In the genomic region with DNA sequence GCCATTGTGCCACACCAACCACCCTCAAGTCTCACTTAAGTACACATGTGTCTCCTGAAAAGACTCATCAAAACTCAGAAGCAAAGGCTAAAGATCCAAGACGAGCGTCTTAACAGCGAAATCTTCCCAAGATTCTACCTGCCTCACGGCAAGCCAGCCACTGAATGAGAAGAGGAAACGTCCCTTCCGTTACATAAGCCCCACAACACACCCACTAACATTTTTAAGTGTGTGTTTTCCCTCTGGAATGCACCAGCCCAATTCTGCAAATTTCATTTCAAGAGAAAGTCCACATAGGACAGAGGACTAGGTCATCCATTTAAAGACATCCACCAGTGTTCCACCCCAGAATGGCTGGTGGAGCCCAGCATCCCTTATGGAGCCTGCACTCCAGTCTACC, we compare ENCODE assay signal across 8 mouse cellular contexts. TPM values are rescaled to one million over a fixed set of nuclear protein-coding genes. Genes with fewer than 3 reads are reported as not detected.
DNase-seq lines count a peak whose midpoint lies in the region; ATAC-seq lines count a peak whose summit lies in the region.

No protein-coding gene starts in this region.

- H3K4me2 ChIP-seq in heart, embryonic 13.5 days = peak overlapping the region; percentile 84
- H3K4me2 ChIP-seq in embryonic facial prominence, embryonic 14.5 days (ENCODE audit: low read depth, low read length) = peak overlapping the region; percentile 89
- peak overlapping the region; percentile 79 for H3K4me2 ChIP-seq in limb, embryonic 15.5 days

- H3K27ac ChIP-seq in heart, embryonic 13.5 days (replicated peaks) = no peak overlapping the region
- no peak overlapping the region for H3K27ac ChIP-seq in embryonic facial prominence, embryonic 14.5 days (replicated peaks; ENCODE audit: low read depth, low read length)
- H3K27ac ChIP-seq in limb, embryonic 15.5 days = no peak overlapping the region

- H3K9ac ChIP-seq in heart, embryonic 13.5 days = peak overlapping the region; percentile 91
- peak overlapping the region; percentile 85 for H3K9ac ChIP-seq in embryonic facial prominence, embryonic 14.5 days (ENCODE audit: low read depth, low read length)
- H3K9ac ChIP-seq in limb, embryonic 15.5 days = peak overlapping the region; percentile 87; the same call in 1 of the 2 replicates

- no peak for ATAC-seq in heart, embryonic 13.5 days (ENCODE audit: extremely low read depth, insufficient number of reproducible peaks, low FRiP score, low TSS enrichment)
- 0 out of 2 replicates have a peak, but pooled peaks have one; percentile 5 for ATAC-seq in embryonic facial prominence, embryonic 14.5 days (ENCODE audit: low read depth)
- ATAC-seq in limb, embryonic 15.5 days (ENCODE audit: insufficient number of reproducible peaks, low FRiP score, low TSS enrichment, low read depth) = 0 out of 2 replicates have a peak, but pooled peaks have one; percentile 16

- no peaks in the 10 kb centered on the region for H3K36me3 ChIP-seq in heart, embryonic 13.5 days
- no peaks in the 10 kb centered on the region for H3K36me3 ChIP-seq in embryonic facial prominence, embryonic 14.5 days (ENCODE audit: control insufficient read depth, insufficient read depth, low read length)
- H3K36me3 ChIP-seq in limb, embryonic 15.5 days = 0 out of 2 replicates have a peak, but pooled peaks cover 2% of the 10 kb centered on the region

- DNase-seq in heart, postnatal 10 days = no peak
- DNase-seq in 3T3-L1 (ENCODE audit: low read depth, low spot score) = peak; percentile 15
- DNase-seq in embryonic facial prominence, embryonic 14.5 days (ENCODE audit: low spot score) = no peak
- no peak for DNase-seq in yolk sac, embryonic 10.5 days (ENCODE audit: low spot score)
- no peak for DNase-seq in urinary bladder, postnatal 36 days (ENCODE audit: low spot score in 2 of 2)
- no peak for DNase-seq in layer of hippocampus, adult 9-11 months

- H3K4me1 ChIP-seq in heart, embryonic 13.5 days = peaks cover 13% of the 10 kb centered on the region
- H3K4me1 ChIP-seq in embryonic facial prominence, embryonic 14.5 days (ENCODE audit: control insufficient read depth, insufficient read depth, low read length) = peaks cover 10% of the 10 kb centered on the region
- peaks cover 17% of the 10 kb centered on the region for H3K4me1 ChIP-seq in limb, embryonic 15.5 days

- WGBS in heart, embryonic 13.5 days = 85% methylated on average over 6 of the region's 6 CpGs
- WGBS in embryonic facial prominence, embryonic 14.5 days = 80% methylated on average over 6 of the region's 6 CpGs
- 74% methylated on average over 6 of the region's 6 CpGs for WGBS in limb, embryonic 15.5 days

- no peaks in the 10 kb centered on the region for H3K27me3 ChIP-seq in heart, embryonic 13.5 days (replicated peaks)
- no peaks in the 10 kb centered on the region for H3K27me3 ChIP-seq in embryonic facial prominence, embryonic 14.5 days (replicated peaks; ENCODE audit: control insufficient read depth, insufficient read depth, low read length)
- no peaks in the 10 kb centered on the region for H3K27me3 ChIP-seq in limb, embryonic 15.5 days

- intact Hi-C loops in heart, postnatal 10 days (cut with DNase I) = no loop called here

- H3K9me3 ChIP-seq in heart, embryonic 13.5 days = no peaks in the 10 kb centered on the region
- no peaks in the 10 kb centered on the region for H3K9me3 ChIP-seq in embryonic facial prominence, embryonic 14.5 days (ENCODE audit: control insufficient read depth, low read length)
- H3K9me3 ChIP-seq in limb, embryonic 15.5 days = no peaks in the 10 kb centered on the region

- peak overlapping the region; percentile 96 for H3K4me3 ChIP-seq in heart, embryonic 13.5 days
- peak overlapping the region; percentile 74 for H3K4me3 ChIP-seq in embryonic facial prominence, embryonic 14.5 days (ENCODE audit: low read depth, low read length)
- peak overlapping the region; percentile 84 for H3K4me3 ChIP-seq in limb, embryonic 15.5 days

RNA-seq across cellular contexts. Expression of a gene that starts 0.7 kb away (rescaled TPM):
- polyA plus RNA-seq in heart, embryonic 13.5 days (2015; fragmentation: Nextera tagmentation; extraction: Ambion mirVana) = 8.3 and 10.1 TPM in 2 replicates
- total RNA-seq in heart, postnatal 10 days (2021) = 10 to 100 TPM; 22.2 to 23.1 TPM
- 15.4 and 18.5 TPM in 2 replicates for polyA plus RNA-seq in embryonic facial prominence, embryonic 14.5 days (2014; fragmentation: Nextera tagmentation; extraction: Ambion mirVana)
- polyA plus RNA-seq in limb, embryonic 15.5 days (2015; fragmentation: Nextera tagmentation; extraction: Ambion mirVana) = 14.8 and 16.1 TPM in 2 replicates

RNA-seq across cellular contexts. Expression of a gene that starts 14.1 kb away (rescaled TPM):
- 27.6 and 28.6 TPM in 2 replicates for polyA plus RNA-seq in heart, embryonic 13.5 days (2015; fragmentation: Nextera tagmentation; extraction: Ambion mirVana)
- total RNA-seq in heart, postnatal 10 days (2021) = 10 to 100 TPM; 28.1 to 32.9 TPM
- polyA plus RNA-seq in embryonic facial prominence, embryonic 14.5 days (2014; fragmentation: Nextera tagmentation; extraction: Ambion mirVana) = 37.4 and 41.5 TPM in 2 replicates
- 40.3 and 42.5 TPM in 2 replicates for polyA plus RNA-seq in limb, embryonic 15.5 days (2015; fragmentation: Nextera tagmentation; extraction: Ambion mirVana)
